Mouse (Mus musculus): Measurements from ENCODE around the gene Hoxa2. TPM values are rescaled to one million over a fixed set of nuclear protein-coding genes. Genes with fewer than 3 reads are reported as not detected.

Hoxa2 gene
- total and polyA plus RNA-seq, 2 experiments from 2014 or later: 0.42 TPM; not detected in 1

- Histone ChIP-seq H3K9ac (replicated peaks; ENCODE audit: low read depth, low read length) (no peak overlapping the region), H3K27ac (ENCODE audit: low read depth) (no peak overlapping the region), H3K36me3 (replicated peaks; ENCODE audit: control insufficient read depth, insufficient read depth, low read length) (no peaks in the 10 kb centered on the region), H3K27me3 (ENCODE audit: control insufficient read depth, insufficient read depth, low read length) (peaks cover 14% of the 10 kb centered on the region; the same call in 1 of the 2 replicates), H3K4me2 (ENCODE audit: low read depth, low read length) (no peak overlapping the region), H3K4me1 (ENCODE audit: control insufficient read depth, insufficient read depth) (no peaks in the 10 kb centered on the region), H3K4me3 (ENCODE audit: low read depth, low read length) (no peak overlapping the region), H3K9me3 (replicated peaks; ENCODE audit: control insufficient read depth, low read length) (no peaks in the 10 kb centered on the region)
- 74% methylated on average over 9 of the region's 9 CpGs for WGBS
- TF ChIP-seq CTCF (IDR thresholded peaks at IDR 0.05; ENCODE audit: low read depth): no peak
- TF ChIP-seq EP300 (IDR thresholded peaks at IDR 0.05; ENCODE audit: low read depth): no peak
- DNase-seq (ENCODE audit: low spot score): no peak
- no peak for ATAC-seq (ENCODE audit: insufficient read depth, low read depth)
These were observed 26.6 kb downstream of the Hoxa2 start for GRCm38 (mm10) chr6:52137841-52138535.

GRCm38 (mm10) chr6:52123673-52124072 lies 41.0 kb downstream of the Hoxa2 start:
- Histone ChIP-seq H3K9me3 (replicated peaks; ENCODE audit: control insufficient read depth, low read length) (peaks cover 6% of the 10 kb centered on the region; the same call in 1 of the 2 replicates), H3K4me3 (ENCODE audit: low read depth, low read length) (no peak overlapping the region), H3K4me1 (ENCODE audit: control insufficient read depth, insufficient read depth) (no peaks in the 10 kb centered on the region), H3K9ac (replicated peaks; ENCODE audit: low read depth, low read length) (no peak overlapping the region), H3K4me2 (ENCODE audit: low read depth, low read length) (no peak overlapping the region), H3K36me3 (replicated peaks; ENCODE audit: control insufficient read depth, insufficient read depth, low read length) (no peaks in the 10 kb centered on the region), H3K27ac (ENCODE audit: low read depth) (no peak overlapping the region), H3K27me3 (ENCODE audit: control insufficient read depth, insufficient read depth, low read length) (peaks cover 13% of the 10 kb centered on the region; the same call in 1 of the 2 replicates)
- TF ChIP-seq CTCF (IDR thresholded peaks at IDR 0.05; ENCODE audit: low read depth) (no peak), EP300 (IDR thresholded peaks at IDR 0.05; ENCODE audit: low read depth) (no peak)
- no peak for ATAC-seq (ENCODE audit: insufficient read depth, low read depth)
- DNase-seq (ENCODE audit: low spot score): no peak
- WGBS: 80% methylated on average over 4 of the region's 4 CpGs

GRCm38 (mm10) chr6:52121173-52121572 lies 43.5 kb downstream of the Hoxa2 start:
- no peak for DNase-seq (ENCODE audit: low spot score)
- 47% methylated on average over 3 of the region's 3 CpGs for WGBS
- H3K4me3 ChIP-seq (ENCODE audit: low read depth, low read length): no peak overlapping the region
- H3K4me2 ChIP-seq (ENCODE audit: low read depth, low read length): no peak overlapping the region
- no peak for TF ChIP-seq EP300 (IDR thresholded peaks at IDR 0.05; ENCODE audit: low read depth)
- no peak for TF ChIP-seq CTCF (IDR thresholded peaks at IDR 0.05; ENCODE audit: low read depth)
- no peak for ATAC-seq (ENCODE audit: insufficient read depth, low read depth)
- H3K9ac ChIP-seq (replicated peaks; ENCODE audit: low read depth, low read length): no peak overlapping the region
- peaks cover 31% of the 10 kb centered on the region for H3K27me3 ChIP-seq (ENCODE audit: control insufficient read depth, insufficient read depth, low read length)
- no peaks in the 10 kb centered on the region for H3K4me1 ChIP-seq (ENCODE audit: control insufficient read depth, insufficient read depth)
- no peak overlapping the region for H3K27ac ChIP-seq (ENCODE audit: low read depth)
- no peaks in the 10 kb centered on the region for H3K9me3 ChIP-seq (replicated peaks; ENCODE audit: control insufficient read depth, low read length)
- no peaks in the 10 kb centered on the region for H3K36me3 ChIP-seq (replicated peaks; ENCODE audit: control insufficient read depth, insufficient read depth, low read length)

GRCm38 (mm10) chr6:52118903-52119635 lies 45.6 kb downstream of the Hoxa2 start:
- ATAC-seq (ENCODE audit: insufficient read depth, low read depth) (no peak), DNase-seq (ENCODE audit: low spot score) (no peak)
- H3K36me3 ChIP-seq (replicated peaks; ENCODE audit: control insufficient read depth, insufficient read depth, low read length): no peaks in the 10 kb centered on the region
- H3K9ac ChIP-seq (replicated peaks; ENCODE audit: low read depth, low read length): no peak overlapping the region
- WGBS: 47% methylated on average over 6 of the region's 6 CpGs
- no peaks in the 10 kb centered on the region for H3K9me3 ChIP-seq (replicated peaks; ENCODE audit: control insufficient read depth, low read length)
- H3K4me1 ChIP-seq (ENCODE audit: control insufficient read depth, insufficient read depth): no peaks in the 10 kb centered on the region
- H3K4me3 ChIP-seq (ENCODE audit: low read depth, low read length): no peak overlapping the region
- TF ChIP-seq CTCF (IDR thresholded peaks at IDR 0.05; ENCODE audit: low read depth) (no peak), EP300 (IDR thresholded peaks at IDR 0.05; ENCODE audit: low read depth) (no peak)
- no peak overlapping the region for H3K27ac ChIP-seq (ENCODE audit: low read depth)
- H3K4me2 ChIP-seq (ENCODE audit: low read depth, low read length): no peak overlapping the region
- peaks cover 49% of the 10 kb centered on the region for H3K27me3 ChIP-seq (ENCODE audit: control insufficient read depth, insufficient read depth, low read length)

GRCm38 (mm10) chr6:52115899-52116298 lies 48.7 kb downstream of the Hoxa2 start:
- no peak for ATAC-seq (ENCODE audit: insufficient read depth, low read depth)
- Histone ChIP-seq H3K9me3 (replicated peaks; ENCODE audit: control insufficient read depth, low read length) (no peaks in the 10 kb centered on the region), H3K4me3 (ENCODE audit: low read depth, low read length) (no peak overlapping the region), H3K36me3 (replicated peaks; ENCODE audit: control insufficient read depth, insufficient read depth, low read length) (no peaks in the 10 kb centered on the region), H3K9ac (replicated peaks; ENCODE audit: low read depth, low read length) (no peak overlapping the region), H3K4me1 (ENCODE audit: control insufficient read depth, insufficient read depth) (no peaks in the 10 kb centered on the region), H3K27ac (ENCODE audit: low read depth) (no peak overlapping the region), H3K4me2 (ENCODE audit: low read depth, low read length) (no peak overlapping the region), H3K27me3 (ENCODE audit: control insufficient read depth, insufficient read depth, low read length) (peaks cover 59% of the 10 kb centered on the region)
- 11% methylated on average over 5 of the region's 5 CpGs for WGBS
- no peak for TF ChIP-seq CTCF (IDR thresholded peaks at IDR 0.05; ENCODE audit: low read depth)
- TF ChIP-seq EP300 (IDR thresholded peaks at IDR 0.05; ENCODE audit: low read depth): no peak
- DNase-seq (ENCODE audit: low spot score): no peak

Other genes with a start within 250 kb of the Hoxa2 start
- 2.7 and 13.9 TPM in 2 replicates for gene Skap2, start 152.3 kb downstream of the Hoxa2 start, total RNA-seq (2014; rRNA removed; ENCODE audit: low replicate concordance)
- 9.2 and 10.7 TPM in 2 replicates for gene Skap2, start 152.3 kb downstream of the Hoxa2 start, polyA plus RNA-seq (2015; fragmentation: Nextera tagmentation; extraction: Ambion mirVana)
- gene Hoxa1, start 6.5 kb downstream of the Hoxa2 start, total RNA-seq (2014; rRNA removed; ENCODE audit: low replicate concordance): 0.23 TPM in 1 of 2 replicates, not detected in the other
- 0.08 and 0.15 TPM in 2 replicates for gene Hoxa1, start 6.5 kb downstream of the Hoxa2 start, polyA plus RNA-seq (2015; fragmentation: Nextera tagmentation; extraction: Ambion mirVana)
- 0.08 and 0.84 TPM in 2 replicates for gene 5730596B20Rik, start 12.7 kb upstream of the Hoxa2 start, total RNA-seq (2014; rRNA removed; ENCODE audit: low replicate concordance)
- 0.03 and 0.12 TPM in 2 replicates for gene 5730596B20Rik, start 12.7 kb upstream of the Hoxa2 start, polyA plus RNA-seq (2015; fragmentation: Nextera tagmentation; extraction: Ambion mirVana)
- gene Hoxa4, start 26.9 kb upstream of the Hoxa2 start, total RNA-seq (2014; rRNA removed; ENCODE audit: low replicate concordance): 0.38 TPM in 1 of 2 replicates, not detected in the other
- gene Hoxa4, start 26.9 kb upstream of the Hoxa2 start, polyA plus RNA-seq (2015; fragmentation: Nextera tagmentation; extraction: Ambion mirVana): 0.08 and 0.18 TPM in 2 replicates
- gene Hoxa5, start 39.8 kb upstream of the Hoxa2 start, total RNA-seq (2014; rRNA removed; ENCODE audit: low replicate concordance): 3.5 TPM in 1 of 2 replicates, not detected in the other
- gene Hoxa5, start 39.8 kb upstream of the Hoxa2 start, polyA plus RNA-seq (2015; fragmentation: Nextera tagmentation; extraction: Ambion mirVana): 0.36 and 0.65 TPM in 2 replicates
- gene Hoxa6, start 43.9 kb upstream of the Hoxa2 start, total RNA-seq (2014; rRNA removed; ENCODE audit: low replicate concordance): not detected in 2 replicates
- gene Hoxa6, start 43.9 kb upstream of the Hoxa2 start, polyA plus RNA-seq (2015; fragmentation: Nextera tagmentation; extraction: Ambion mirVana): not detected in 2 replicates
- 2.3 TPM in 1 of 2 replicates, not detected in the other for gene Hoxa3, start 48.5 kb upstream of the Hoxa2 start, total RNA-seq (2014; rRNA removed; ENCODE audit: low replicate concordance)
- 0.36 and 0.37 TPM in 2 replicates for gene Hoxa3, start 48.5 kb upstream of the Hoxa2 start, polyA plus RNA-seq (2015; fragmentation: Nextera tagmentation; extraction: Ambion mirVana)
- not detected in 2 replicates for gene Gm28308, start 48.5 kb upstream of the Hoxa2 start, total RNA-seq (2014; rRNA removed; ENCODE audit: low replicate concordance)
- gene Gm28308, start 48.5 kb upstream of the Hoxa2 start, polyA plus RNA-seq (2015; fragmentation: Nextera tagmentation; extraction: Ambion mirVana): not detected in 2 replicates
- gene Hoxa7, start 57.0 kb upstream of the Hoxa2 start, total RNA-seq (2014; rRNA removed; ENCODE audit: low replicate concordance): not detected in 2 replicates
- gene Hoxa7, start 57.0 kb upstream of the Hoxa2 start, polyA plus RNA-seq (2015; fragmentation: Nextera tagmentation; extraction: Ambion mirVana): 0.07 and 0.38 TPM in 2 replicates
- 0.19 TPM in 1 of 2 replicates, not detected in the other for gene Hoxa9, start 66.3 kb upstream of the Hoxa2 start, total RNA-seq (2014; rRNA removed; ENCODE audit: low replicate concordance)
- not detected in 2 replicates for gene Hoxa9, start 66.3 kb upstream of the Hoxa2 start, polyA plus RNA-seq (2015; fragmentation: Nextera tagmentation; extraction: Ambion mirVana)
- 5.0 TPM in 1 of 2 replicates, not detected in the other for gene Hoxa10, start 76.0 kb upstream of the Hoxa2 start, total RNA-seq (2014; rRNA removed; ENCODE audit: low replicate concordance)
- gene Hoxa10, start 76.0 kb upstream of the Hoxa2 start, polyA plus RNA-seq (2015; fragmentation: Nextera tagmentation; extraction: Ambion mirVana): not detected in 2 replicates
- gene Hoxa11, start 81.0 kb upstream of the Hoxa2 start, total RNA-seq (2014; rRNA removed; ENCODE audit: low replicate concordance): 0.11 TPM in 1 of 2 replicates, not detected in the other
- gene Hoxa11, start 81.0 kb upstream of the Hoxa2 start, polyA plus RNA-seq (2015; fragmentation: Nextera tagmentation; extraction: Ambion mirVana): not detected in 2 replicates
- gene Hoxa13, start 96.0 kb upstream of the Hoxa2 start, total RNA-seq (2014; rRNA removed; ENCODE audit: low replicate concordance): not detected in 2 replicates
- not detected in 2 replicates for gene Hoxa13, start 96.0 kb upstream of the Hoxa2 start, polyA plus RNA-seq (2015; fragmentation: Nextera tagmentation; extraction: Ambion mirVana)
- gene Evx1, start 148.7 kb upstream of the Hoxa2 start, total RNA-seq (2014; rRNA removed; ENCODE audit: low replicate concordance): 0.15 TPM in 1 of 2 replicates, not detected in the other
- gene Evx1, start 148.7 kb upstream of the Hoxa2 start, polyA plus RNA-seq (2015; fragmentation: Nextera tagmentation; extraction: Ambion mirVana): not detected in 2 replicates

Data from heart, postnatal 0 days (tissue).